Mouse (Mus musculus) forebrain, embryonic 11.5 days (tissue): ENCODE measurements around the gene Nfyc. TPM values are rescaled to one million over a fixed set of nuclear protein-coding genes. Genes with fewer than 3 reads are reported as not detected.

ENCODE experiments used
- ATAC-seq: fragments of 200-750 bp; cut with Nextera tagmentation; replicated peaks from 2 replicates; pipeline ENCODE4 v1.8.0; 2017; ENCODE audit warnings: moderate TSS enrichment; ENCODE audit not compliant: low FRiP score
- DNase-seq: peaks from one replicate; pipeline ENCODE4 v3.0.0-alpha.2; 2017; ENCODE audit warnings: low spot score
- H3K27ac ChIP-seq: fragments of 300-500 bp; sonication (generic); 2 replicates; pipeline ENCODE4 v1.5.1; 2014; ENCODE audit warnings: low read depth, low read length
- H3K27me3 ChIP-seq: fragments of 300-500 bp; sonication (generic); 2 replicates; pipeline ENCODE4 v1.6.1; 2014; ENCODE audit warnings: mild to moderate bottlenecking, low read length, mixed read lengths; ENCODE audit not compliant: control insufficient read depth, insufficient read depth
- H3K36me3 ChIP-seq: fragments of 300-500 bp; sonication (generic); 2 replicates; pipeline ENCODE4 v1.6.1; 2014; ENCODE audit warnings: mild to moderate bottlenecking, low read length, moderate library complexity, mixed read lengths; ENCODE audit not compliant: control insufficient read depth, insufficient read depth
- H3K4me1 ChIP-seq: fragments of 300-500 bp; sonication (generic); replicated peaks from 2 replicates; pipeline ENCODE4 v1.6.1; 2014; ENCODE audit warnings: low read length, mixed read lengths; ENCODE audit not compliant: control insufficient read depth, insufficient read depth
- H3K4me2 ChIP-seq: fragments of 300-500 bp; sonication (generic); 2 replicates; pipeline ENCODE4 v1.6.1; 2014; ENCODE audit warnings: low read depth, mild to moderate bottlenecking, low read length, moderate library complexity, mixed read lengths; ENCODE audit not compliant: severe bottlenecking
- H3K4me3 ChIP-seq: fragments of 300-500 bp; sonication (generic); 2 replicates; pipeline ENCODE4 v1.5.1; 2014; ENCODE audit warnings: low read depth, low read length
- H3K9ac ChIP-seq: fragments of 300-500 bp; sonication (generic); 2 replicates; pipeline ENCODE4 v1.6.1; 2014; ENCODE audit warnings: low read length
- H3K9me3 ChIP-seq: fragments of 300-500 bp; sonication (generic); 2 replicates; pipeline ENCODE4 v1.6.1; 2016; ENCODE audit warnings: low read length, mixed read lengths; ENCODE audit not compliant: control insufficient read depth
- WGBS: fragments of 180-500 bp; shearing (Covaris S2); extraction: QIAGEN DNeasy Blood & Tissue Kit; methylation state at CpG from one replicate; pipeline ENCODE4 v1.1.7; 2014; 5-methylcytosine and 5-hydroxymethylcytosine counted together
- polyA plus RNA-seq: library from polyadenylated mRNA; unstranded; fragments of >200 nt; fragmentation: Nextera tagmentation; extraction: Ambion mirVana; gene quantifications from 2 replicates; pipeline ENCODE4 v1.2.1, GENCODE M21; 2014

Gene Nfyc
- polyA plus RNA-seq, 1 experiment from 2014 or later: 124 TPM

- DNase-seq (no peak), ATAC-seq (no peak)
- Histone ChIP-seq H3K9ac (no peak overlapping the region), H3K27ac (no peak overlapping the region), H3K9me3 (no peaks in the 10 kb centered on the region), H3K36me3 (no peaks in the 10 kb centered on the region), H3K27me3 (no peaks in the 10 kb centered on the region), H3K4me1 (peaks cover 3% of the 10 kb centered on the region; the same call in 1 of the 2 replicates), H3K4me2 (no peak overlapping the region), H3K4me3 (no peak overlapping the region)
- WGBS: 27% methylated on average over 2 of the region's 2 CpGs
Observed at GRCm38 (mm10) chr4:120801446-120801845, 29.9 kb downstream of the Nfyc start.

DNA sequence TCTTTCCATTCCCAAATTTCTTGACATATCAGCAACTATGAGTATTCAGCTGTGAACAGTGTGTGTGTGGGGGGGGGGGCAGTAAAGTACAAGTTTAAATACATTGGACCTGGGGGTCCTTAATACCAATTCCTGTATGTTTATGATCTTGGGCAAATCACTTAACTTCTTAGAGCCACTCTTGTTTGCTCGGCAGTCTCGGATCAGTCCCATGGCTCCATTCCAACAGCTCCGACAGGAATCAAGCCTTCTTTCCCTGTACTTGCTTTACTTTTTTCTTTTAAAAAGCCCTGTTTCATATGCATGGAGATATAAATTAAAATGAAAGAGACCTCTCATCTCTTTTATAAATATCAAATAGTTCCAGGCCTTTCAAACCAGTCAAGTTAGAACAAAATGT lies 30.7 kb downstream of the Nfyc start:
- WGBS: 86% methylated on average over 3 of the region's 3 CpGs
- no peaks in the 10 kb centered on the region for H3K36me3 ChIP-seq
- H3K4me3 ChIP-seq: no peak overlapping the region
- no peaks in the 10 kb centered on the region for H3K9me3 ChIP-seq
- H3K27me3 ChIP-seq: no peaks in the 10 kb centered on the region
- ATAC-seq (no peak), DNase-seq (no peak)
- peaks cover 3% of the 10 kb centered on the region; the same call in 1 of the 2 replicates for H3K4me1 ChIP-seq
- no peak overlapping the region for H3K27ac ChIP-seq
- H3K9ac ChIP-seq: no peak overlapping the region
- no peak overlapping the region for H3K4me2 ChIP-seq

DNA sequence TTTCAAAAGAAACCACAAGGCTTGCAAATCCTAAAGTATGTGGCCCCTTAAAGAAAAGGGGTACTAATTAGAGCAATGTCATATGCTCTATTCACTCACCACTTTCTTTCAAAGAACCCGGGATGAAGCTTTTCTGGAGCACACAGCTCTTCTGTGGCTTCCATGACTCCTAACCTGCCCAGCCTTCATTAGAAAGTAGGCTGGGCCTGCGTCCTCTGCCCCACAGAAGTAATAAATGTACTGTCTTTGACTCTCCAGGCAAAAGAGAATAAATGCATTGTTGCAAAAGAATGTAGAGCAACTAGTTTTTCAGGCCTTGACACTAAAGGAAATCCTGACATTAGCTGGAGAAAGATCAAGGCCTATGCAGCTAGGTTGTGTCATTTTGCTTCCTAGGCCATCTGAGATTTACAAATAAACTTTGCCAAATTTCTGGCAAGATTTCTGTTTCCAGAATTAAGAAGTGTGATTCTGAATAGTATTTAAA lies 31.6 kb downstream of the Nfyc start:
- no peak for ATAC-seq
- no peaks in the 10 kb centered on the region for H3K36me3 ChIP-seq
- H3K4me3 ChIP-seq: no peak overlapping the region
- peaks cover 3% of the 10 kb centered on the region; the same call in 1 of the 2 replicates for H3K4me1 ChIP-seq
- no peaks in the 10 kb centered on the region for H3K27me3 ChIP-seq
- no peak for DNase-seq
- WGBS: 46% methylated on average over 2 of the region's 2 CpGs
- H3K9ac ChIP-seq: no peak overlapping the region
- no peak overlapping the region for H3K27ac ChIP-seq
- H3K9me3 ChIP-seq: no peaks in the 10 kb centered on the region
- no peak overlapping the region for H3K4me2 ChIP-seq

- H3K4me1 ChIP-seq: peaks cover 3% of the 10 kb centered on the region; the same call in 1 of the 2 replicates
- no peak for ATAC-seq
- no peak overlapping the region for H3K4me3 ChIP-seq
- H3K36me3 ChIP-seq: no peaks in the 10 kb centered on the region
- no peak for DNase-seq
- 93% methylated on average over 4 of the region's 5 CpGs for WGBS
- no peak overlapping the region for H3K9ac ChIP-seq
- H3K27ac ChIP-seq: no peak overlapping the region
- no peaks in the 10 kb centered on the region for H3K27me3 ChIP-seq
- H3K4me2 ChIP-seq: no peak overlapping the region
- no peaks in the 10 kb centered on the region for H3K9me3 ChIP-seq
Observed at GRCm38 (mm10) chr4:120797985-120798725, 33.2 kb downstream of the Nfyc start.

DNA sequence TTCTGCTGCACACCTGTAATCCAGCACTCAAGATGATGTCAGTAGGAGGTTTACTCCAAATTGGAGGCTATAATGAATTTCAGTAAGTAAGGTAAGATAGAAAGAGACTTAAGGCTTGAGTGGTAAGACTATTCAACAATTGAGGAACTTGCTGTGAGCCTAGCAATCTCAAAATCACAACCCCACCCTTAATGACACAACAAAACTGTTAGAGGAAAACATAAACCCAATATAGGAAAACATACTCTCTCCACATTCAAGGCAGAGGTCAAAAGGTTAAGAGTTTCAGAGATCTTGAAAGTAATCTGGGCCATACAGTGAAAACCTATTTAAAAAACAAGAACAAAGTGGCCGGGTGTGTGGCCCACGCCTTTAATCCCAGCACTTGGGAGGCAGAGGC lies 34.7 kb downstream of the Nfyc start:
- ATAC-seq (no peak), DNase-seq (no peak)
- no peaks in the 10 kb centered on the region for H3K27me3 ChIP-seq
- H3K4me3 ChIP-seq: no peak overlapping the region
- no peak overlapping the region for H3K27ac ChIP-seq
- no peaks in the 10 kb centered on the region for H3K9me3 ChIP-seq
- H3K9ac ChIP-seq: no peak overlapping the region
- H3K4me1 ChIP-seq: peaks cover 3% of the 10 kb centered on the region; the same call in 1 of the 2 replicates
- H3K4me2 ChIP-seq: no peak overlapping the region
- 92% methylated on average over 2 of the region's 2 CpGs for WGBS
- no peaks in the 10 kb centered on the region for H3K36me3 ChIP-seq

GRCm38 (mm10) chr4:120795646-120796045 lies 35.7 kb downstream of the Nfyc start:
- WGBS: 77% methylated on average over 1 of the region's 1 CpGs
- no peaks in the 10 kb centered on the region for H3K27me3 ChIP-seq

DNA sequence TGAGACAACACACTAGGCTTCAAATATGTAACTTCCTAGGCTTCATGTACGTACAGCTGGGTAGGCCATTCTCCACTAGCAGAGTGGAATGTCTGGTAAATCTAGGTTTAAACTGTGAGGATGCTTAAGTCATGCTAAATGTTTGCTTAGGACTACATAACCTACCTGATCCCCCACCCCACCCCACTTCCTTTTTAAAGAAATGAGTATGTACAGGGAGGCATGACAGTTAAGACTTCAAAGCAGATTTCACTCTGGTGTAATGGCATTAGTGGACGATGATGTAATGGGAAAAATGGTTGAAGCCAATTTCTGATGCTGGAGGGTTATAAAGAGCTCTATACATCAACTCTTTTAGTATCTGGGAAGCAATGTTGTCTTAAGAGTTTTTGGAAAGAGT lies 38.5 kb downstream of the Nfyc start:
- H3K4me2 ChIP-seq: no peak overlapping the region
- no peaks in the 10 kb centered on the region; the same call in 1 of the 2 replicates for H3K36me3 ChIP-seq
- DNase-seq (no peak), ATAC-seq (no peak)
- no peaks in the 10 kb centered on the region for H3K27me3 ChIP-seq
- no peaks in the 10 kb centered on the region; the same call in 1 of the 2 replicates for H3K4me1 ChIP-seq
- no peak overlapping the region for H3K4me3 ChIP-seq
- no peak overlapping the region for H3K27ac ChIP-seq
- H3K9ac ChIP-seq: no peak overlapping the region
- no peaks in the 10 kb centered on the region for H3K9me3 ChIP-seq
- 88% methylated on average over 2 of the region's 2 CpGs for WGBS

More at GRCm38 (mm10) chr4:120795646-120796045, 35.7 kb downstream of the Nfyc start:
- ATAC-seq (no peak), DNase-seq (no peak)
- H3K4me3 ChIP-seq: no peak overlapping the region
- H3K4me2 ChIP-seq: no peak overlapping the region
- H3K36me3 ChIP-seq: no peaks in the 10 kb centered on the region
- no peak overlapping the region for H3K27ac ChIP-seq
- no peak overlapping the region for H3K9ac ChIP-seq
- H3K9me3 ChIP-seq: no peaks in the 10 kb centered on the region
- H3K4me1 ChIP-seq: peaks cover 3% of the 10 kb centered on the region; the same call in 1 of the 2 replicates

DNA sequence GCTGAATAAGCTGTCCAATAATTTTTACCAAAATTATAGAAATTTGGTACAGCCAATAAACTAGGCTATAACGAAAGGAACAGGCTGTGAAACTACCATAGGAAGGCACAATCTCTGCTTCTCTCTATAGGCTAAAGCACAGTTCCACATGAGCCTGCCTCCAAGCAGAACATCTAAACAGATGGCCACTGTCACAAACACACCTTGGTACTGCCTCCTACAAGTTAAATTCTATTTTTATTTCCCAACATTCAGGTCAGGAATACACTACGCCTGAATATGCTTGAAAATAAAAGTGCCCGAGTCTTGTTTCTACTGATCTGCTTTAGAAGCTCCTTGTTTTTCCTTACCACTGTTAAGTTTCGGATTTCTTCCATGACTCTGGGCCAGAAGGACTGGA lies 41.3 kb downstream of the Nfyc start:
- 95% methylated on average over 4 of the region's 4 CpGs for WGBS
- no peaks in the 10 kb centered on the region; the same call in 1 of the 2 replicates for H3K36me3 ChIP-seq
- no peak overlapping the region for H3K9ac ChIP-seq
- H3K27me3 ChIP-seq: no peaks in the 10 kb centered on the region
- H3K4me2 ChIP-seq: no peak overlapping the region
- no peak for ATAC-seq
- H3K27ac ChIP-seq: no peak overlapping the region
- no peak for DNase-seq
- no peaks in the 10 kb centered on the region; the same call in 1 of the 2 replicates for H3K4me1 ChIP-seq
- no peaks in the 10 kb centered on the region for H3K9me3 ChIP-seq
- H3K4me3 ChIP-seq: no peak overlapping the region

GRCm38 (mm10) chr4:120755801-120756200 lies 75.6 kb downstream of the Nfyc start:
- no peak overlapping the region for H3K4me2 ChIP-seq
- 34% methylated on average over 5 of the region's 5 CpGs for WGBS
- H3K9ac ChIP-seq: no peak overlapping the region
- DNase-seq (peak; percentile 14), ATAC-seq (no peak)
- H3K4me3 ChIP-seq: no peak overlapping the region
- H3K27me3 ChIP-seq: no peaks in the 10 kb centered on the region
- no peaks in the 10 kb centered on the region for H3K9me3 ChIP-seq
- no peak overlapping the region for H3K27ac ChIP-seq
- no peaks in the 10 kb centered on the region for H3K4me1 ChIP-seq
- peaks cover 5% of the 10 kb centered on the region; the same call in 1 of the 2 replicates for H3K36me3 ChIP-seq
